Mouse (Mus musculus) skeletal muscle tissue, postnatal 0 days (tissue): ENCODE results near the gene Exosc7. TPM values are rescaled to one million over a fixed set of nuclear protein-coding genes. Genes with fewer than 3 reads are reported as not detected.

ENCODE experiments used
- polyA plus RNA-seq: library from polyadenylated mRNA; unstranded; fragments of >200 nt; fragmentation: Nextera tagmentation; extraction: Ambion mirVana; gene quantifications from 2 replicates; pipeline ENCODE4 v1.2.1, GENCODE M21; 2015

The Exosc7 gene
- polyA plus RNA-seq, result 41.3 and 49.0 TPM in 2 replicates

DNA sequence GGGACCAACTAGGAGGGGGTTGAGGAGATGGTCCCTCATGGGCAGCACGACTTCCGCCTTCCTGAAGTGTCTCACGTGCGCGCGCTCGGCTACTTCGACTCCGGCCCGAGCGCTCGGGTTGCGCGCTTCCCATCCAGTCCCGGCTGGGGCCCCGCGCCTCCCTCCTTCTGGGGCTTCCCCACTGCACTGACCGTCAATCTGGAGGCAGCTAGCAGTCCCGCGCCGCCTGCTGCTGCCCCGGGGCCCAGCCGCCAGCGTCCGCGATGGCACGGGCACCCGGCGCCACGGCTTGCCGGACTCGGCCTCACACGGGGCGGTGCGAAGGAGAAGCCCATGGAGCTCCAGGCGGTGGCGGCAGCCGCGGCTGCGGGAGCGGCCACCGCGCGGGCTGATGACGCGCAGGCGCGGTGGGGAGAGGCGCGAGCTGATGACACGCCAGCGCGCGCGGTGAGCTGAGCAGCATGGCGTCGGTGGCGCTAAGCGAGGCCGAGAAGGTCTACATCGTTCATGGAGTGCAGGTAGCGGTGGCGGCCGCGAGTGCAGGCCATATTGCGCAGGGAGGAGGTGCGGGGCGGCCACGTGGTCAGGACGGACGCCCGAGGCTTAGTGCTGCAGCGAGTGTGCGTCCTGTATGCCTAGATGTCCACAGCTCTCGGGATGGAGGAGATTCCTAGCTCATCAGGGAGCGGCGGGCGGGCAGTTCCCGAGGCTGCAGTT, at the start of gene Exosc7, which contains the start of gene Zdhhc3:
Gene Exosc7, plus strand, starts transcription at position 411 of the 717 bp plus-strand sequence.
Gene Zdhhc3, minus strand, starts transcription at position 401 of the 717 bp plus-strand sequence.

DNA sequence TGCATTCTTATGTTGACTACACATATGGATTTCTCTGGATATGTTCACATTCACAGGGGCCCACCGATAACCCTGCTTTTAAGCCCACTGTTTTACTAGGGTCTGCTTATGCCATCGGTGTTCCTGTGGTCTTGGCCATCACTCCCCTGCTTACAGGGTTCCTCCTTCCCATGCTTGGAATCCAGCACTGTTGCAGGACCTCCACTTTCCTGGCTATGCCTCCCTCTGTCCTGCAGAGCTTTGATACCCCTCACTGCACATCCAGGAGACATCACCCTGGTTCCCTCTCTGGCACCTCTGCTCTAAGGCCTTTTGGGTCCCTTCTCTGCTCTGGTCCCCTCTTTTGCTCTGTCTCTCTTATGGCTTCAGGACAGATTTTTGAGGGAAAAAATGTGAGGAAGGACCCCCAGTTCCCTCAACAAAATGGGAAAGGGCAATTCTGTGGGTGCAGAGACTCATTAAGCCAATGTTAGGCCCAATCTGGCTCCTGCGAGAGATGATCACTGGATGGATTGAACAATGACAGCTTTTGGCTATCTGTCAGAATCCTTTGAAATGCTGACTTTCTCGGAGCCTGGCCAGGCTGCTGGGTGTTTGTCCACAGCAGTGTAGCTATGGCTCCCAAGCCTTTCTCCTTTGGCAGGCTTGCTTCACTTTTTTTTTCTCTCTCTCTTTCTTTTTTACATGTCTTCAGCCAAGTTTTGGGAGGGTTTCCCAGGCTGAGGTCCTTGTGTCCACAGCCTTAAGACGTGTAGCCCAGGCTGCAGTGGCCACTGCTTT, 37.4 kb downstream of the Exosc7 start, which contains the start of gene Clec3b:
Gene Clec3b, plus strand, starts transcription at position 706 of the 780 bp plus-strand sequence.

Other genes with a start within 250 kb of the Exosc7 start
- 14.2 and 19.3 TPM in 2 replicates for gene Zfp445, start 247.2 kb upstream of the Exosc7 start, polyA plus RNA-seq
- 1.5 and 1.8 TPM in 2 replicates for gene Zkscan7, start 227.5 kb upstream of the Exosc7 start, polyA plus RNA-seq
- gene Zfp105, start 190.1 kb upstream of the Exosc7 start, polyA plus RNA-seq, result 8.3 and 9.3 TPM in 2 replicates
- gene 1110059G10Rik, start 162.2 kb upstream of the Exosc7 start, polyA plus RNA-seq, result 20.5 and 22.3 TPM in 2 replicates
- gene Kif15, start 162.2 kb upstream of the Exosc7 start, polyA plus RNA-seq, result 9.3 and 9.8 TPM in 2 replicates
- gene Tmem42, start 91.9 kb upstream of the Exosc7 start, polyA plus RNA-seq, result 17.0 and 19.4 TPM in 2 replicates
- 0.32 and 0.49 TPM in 2 replicates for gene Tgm4, start 78.5 kb upstream of the Exosc7 start, polyA plus RNA-seq
- 34.9 and 38.9 TPM in 2 replicates for gene Zdhhc3, start within 50 bp of the Exosc7 start, polyA plus RNA-seq
- gene Clec3b, start 37.7 kb downstream of the Exosc7 start, polyA plus RNA-seq, result 71.9 and 88.5 TPM in 2 replicates
- gene Cdcp1, start 102.8 kb downstream of the Exosc7 start, polyA plus RNA-seq, result 0.05 and 0.27 TPM in 2 replicates
- 17.4 and 19.8 TPM in 2 replicates for gene Tmem158, start 147.5 kb downstream of the Exosc7 start, polyA plus RNA-seq